Mouse (Mus musculus): ENCODE results near the gene Ddn. TPM values are rescaled to one million over a fixed set of nuclear protein-coding genes. Genes with fewer than 3 reads are reported as not detected.

Gene Ddn
- 2.6 and 3.3 TPM in 2 replicates for polyA plus RNA-seq (2015; fragmentation: Nextera tagmentation; extraction: Ambion mirVana)

- H3K36me3 ChIP-seq (ENCODE audit: insufficient read depth, low read length) = peaks cover 24% of the 10 kb centered on the region
- peak within 1 kb of the TSS; percentile 45; the same call in 1 of the 2 replicates for H3K9ac ChIP-seq (replicated peaks; ENCODE audit: low read length)
- H3K4me1 ChIP-seq (ENCODE audit: insufficient read depth, low read length) = peaks cover 34% of the 10 kb centered on the region
- peak within 1 kb of the TSS; percentile 48 for H3K4me3 ChIP-seq (ENCODE audit: low read length)
- WGBS = 38% methylated on average over 3 of the region's 3 CpGs
- no peaks in the 10 kb centered on the region for H3K9me3 ChIP-seq (ENCODE audit: low read length)
- H3K27me3 ChIP-seq (ENCODE audit: insufficient read depth, low read length) = peaks cover 57% of the 10 kb centered on the region
- no peak within 1 kb of the TSS for H3K27ac ChIP-seq (ENCODE audit: low read length)
- H3K4me2 ChIP-seq (replicated peaks; ENCODE audit: low read depth, low read length) = peak within 1 kb of the TSS; percentile 86
- ATAC-seq (ENCODE audit: low FRiP score, low TSS enrichment) = no peak
Observed at GRCm38 (mm10) chr15:98809390-98809789, at the start of gene Ddn. TSS of gene Ddn (minus strand) at chr15:98809490.

GRCm38 (mm10) chr15:98854214-98854613 lies 44.9 kb upstream of the Ddn start:
- Histone ChIP-seq H3K4me1 (ENCODE audit: insufficient read depth, low read length) (no peaks in the 10 kb centered on the region), H3K27me3 (ENCODE audit: insufficient read depth, low read length) (no peaks in the 10 kb centered on the region), H3K27ac (ENCODE audit: low read length) (no peak overlapping the region), H3K4me2 (replicated peaks; ENCODE audit: low read depth, low read length) (no peak overlapping the region), H3K9ac (replicated peaks; ENCODE audit: low read length) (no peak overlapping the region), H3K4me3 (ENCODE audit: low read length) (no peak overlapping the region), H3K36me3 (ENCODE audit: insufficient read depth, low read length) (peaks cover 96% of the 10 kb centered on the region), H3K9me3 (ENCODE audit: low read length) (no peaks in the 10 kb centered on the region)
- WGBS = 92% methylated on average over 16 of the region's 16 CpGs
- no peak for ATAC-seq (ENCODE audit: low FRiP score, low TSS enrichment)

DNA sequence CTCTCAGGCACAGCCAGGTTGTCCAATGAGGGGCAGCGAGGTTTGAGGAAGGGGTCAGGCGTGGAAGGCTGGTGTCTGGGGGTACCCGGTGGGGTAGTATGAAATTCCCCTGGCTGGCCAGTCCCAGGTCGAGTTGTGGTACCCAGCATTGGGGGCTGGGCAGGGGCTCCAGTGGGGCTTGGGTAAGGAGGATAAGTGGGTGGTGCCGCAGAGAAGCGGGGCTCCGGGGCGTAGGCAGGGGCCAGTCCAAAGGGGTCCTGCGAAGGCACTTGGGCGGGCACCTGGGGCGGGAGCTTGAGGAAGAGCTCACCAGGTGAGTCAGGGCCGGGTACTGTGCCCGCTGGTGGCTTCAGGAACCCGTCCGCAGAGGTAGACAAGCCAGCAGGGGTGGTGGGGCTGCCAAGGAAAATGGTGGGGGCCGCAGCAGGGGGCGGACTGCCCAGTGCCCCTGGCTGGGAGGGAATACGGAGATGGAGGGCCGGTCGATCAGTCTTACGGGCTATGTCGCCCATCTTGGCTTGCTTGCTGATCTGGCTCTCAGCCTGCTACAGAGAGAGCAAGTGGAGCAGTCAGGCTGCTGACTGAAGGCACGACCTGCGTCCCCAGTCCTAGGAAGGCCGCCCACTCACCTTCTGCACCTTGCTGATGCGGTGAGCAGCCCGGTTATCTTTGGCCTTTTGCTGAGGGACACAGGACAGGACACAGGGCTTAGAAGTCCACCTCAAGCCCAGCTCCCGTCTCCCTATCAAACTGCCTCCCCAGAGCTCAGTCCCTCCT lies 44.1 kb upstream of the Ddn start:
- peaks cover 98% of the 10 kb centered on the region for H3K36me3 ChIP-seq (ENCODE audit: insufficient read depth, low read length)
- H3K27me3 ChIP-seq (ENCODE audit: insufficient read depth, low read length) = no peaks in the 10 kb centered on the region
- WGBS = 93% methylated on average over 28 of the region's 28 CpGs
- no peaks in the 10 kb centered on the region for H3K4me1 ChIP-seq (ENCODE audit: insufficient read depth, low read length)
- no peak overlapping the region for H3K9ac ChIP-seq (replicated peaks; ENCODE audit: low read length)
- no peak overlapping the region for H3K4me3 ChIP-seq (ENCODE audit: low read length)
- no peak overlapping the region for H3K27ac ChIP-seq (ENCODE audit: low read length)
- peak; percentile 33 for ATAC-seq (ENCODE audit: low FRiP score, low TSS enrichment)
- no peaks in the 10 kb centered on the region for H3K9me3 ChIP-seq (ENCODE audit: low read length)
- H3K4me2 ChIP-seq (replicated peaks; ENCODE audit: low read depth, low read length) = no peak overlapping the region

GRCm38 (mm10) chr15:98852733-98853132 lies 43.4 kb upstream of the Ddn start:
- 93% methylated on average over 9 of the region's 9 CpGs for WGBS
- H3K9ac ChIP-seq (replicated peaks; ENCODE audit: low read length) = no peak overlapping the region
- no peaks in the 10 kb centered on the region for H3K4me1 ChIP-seq (ENCODE audit: insufficient read depth, low read length)
- no peak overlapping the region for H3K4me3 ChIP-seq (ENCODE audit: low read length)
- H3K27me3 ChIP-seq (ENCODE audit: insufficient read depth, low read length) = no peaks in the 10 kb centered on the region
- H3K4me2 ChIP-seq (replicated peaks; ENCODE audit: low read depth, low read length) = no peak overlapping the region
- no peak for ATAC-seq (ENCODE audit: low FRiP score, low TSS enrichment)
- H3K9me3 ChIP-seq (ENCODE audit: low read length) = no peaks in the 10 kb centered on the region
- no peak overlapping the region for H3K27ac ChIP-seq (ENCODE audit: low read length)
- H3K36me3 ChIP-seq (ENCODE audit: insufficient read depth, low read length) = peaks cover 98% of the 10 kb centered on the region

DNA sequence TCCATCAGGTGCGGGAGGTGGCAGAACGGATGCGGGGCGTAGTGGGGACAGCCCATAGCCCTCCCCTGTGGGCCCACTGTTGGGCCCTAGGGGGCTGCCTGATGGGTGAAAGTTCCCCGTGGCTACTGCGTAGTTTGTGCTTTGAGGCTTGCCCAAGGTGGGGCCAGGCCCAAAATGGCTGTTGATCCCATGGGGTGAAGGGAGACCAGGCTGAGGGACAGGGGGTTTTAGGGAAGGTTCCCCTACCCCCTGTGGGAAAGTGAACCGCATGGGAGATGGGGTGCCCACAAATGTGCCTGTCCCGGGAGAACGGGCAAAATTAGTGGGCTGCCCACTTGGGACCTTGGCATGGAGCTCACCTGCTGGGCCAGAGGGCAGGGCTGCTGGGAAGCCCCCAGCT lies 42.8 kb upstream of the Ddn start:
- Histone ChIP-seq H3K36me3 (ENCODE audit: insufficient read depth, low read length) (peaks cover 98% of the 10 kb centered on the region), H3K4me1 (ENCODE audit: insufficient read depth, low read length) (no peaks in the 10 kb centered on the region), H3K9ac (replicated peaks; ENCODE audit: low read length) (no peak overlapping the region), H3K9me3 (ENCODE audit: low read length) (no peaks in the 10 kb centered on the region), H3K27me3 (ENCODE audit: insufficient read depth, low read length) (no peaks in the 10 kb centered on the region), H3K27ac (ENCODE audit: low read length) (no peak overlapping the region), H3K4me3 (ENCODE audit: low read length) (no peak overlapping the region), H3K4me2 (replicated peaks; ENCODE audit: low read depth, low read length) (no peak overlapping the region)
- no peak for ATAC-seq (ENCODE audit: low FRiP score, low TSS enrichment)
- WGBS = 96% methylated on average over 9 of the region's 9 CpGs

- no peak for ATAC-seq (ENCODE audit: low FRiP score, low TSS enrichment)
- Histone ChIP-seq H3K4me3 (ENCODE audit: low read length) (no peak overlapping the region), H3K9me3 (ENCODE audit: low read length) (no peaks in the 10 kb centered on the region), H3K27me3 (ENCODE audit: insufficient read depth, low read length) (no peaks in the 10 kb centered on the region), H3K9ac (replicated peaks; ENCODE audit: low read length) (no peak overlapping the region), H3K27ac (ENCODE audit: low read length) (no peak overlapping the region), H3K4me1 (ENCODE audit: insufficient read depth, low read length) (no peaks in the 10 kb centered on the region), H3K4me2 (replicated peaks; ENCODE audit: low read depth, low read length) (no peak overlapping the region), H3K36me3 (ENCODE audit: insufficient read depth, low read length) (peaks cover 98% of the 10 kb centered on the region)
- WGBS = 92% methylated on average over 21 of the region's 21 CpGs
Observed at GRCm38 (mm10) chr15:98851229-98851818, 42.0 kb upstream of the Ddn start.

GRCm38 (mm10) chr15:98850668-98851067 lies 41.4 kb upstream of the Ddn start:
- Histone ChIP-seq H3K27ac (ENCODE audit: low read length) (no peak overlapping the region), H3K9me3 (ENCODE audit: low read length) (no peaks in the 10 kb centered on the region), H3K4me3 (ENCODE audit: low read length) (no peak overlapping the region), H3K36me3 (ENCODE audit: insufficient read depth, low read length) (peaks cover 98% of the 10 kb centered on the region), H3K9ac (replicated peaks; ENCODE audit: low read length) (no peak overlapping the region), H3K27me3 (ENCODE audit: insufficient read depth, low read length) (no peaks in the 10 kb centered on the region), H3K4me2 (replicated peaks; ENCODE audit: low read depth, low read length) (no peak overlapping the region), H3K4me1 (ENCODE audit: insufficient read depth, low read length) (no peaks in the 10 kb centered on the region)
- no peak for ATAC-seq (ENCODE audit: low FRiP score, low TSS enrichment)
- 88% methylated on average over 14 of the region's 14 CpGs for WGBS

DNA sequence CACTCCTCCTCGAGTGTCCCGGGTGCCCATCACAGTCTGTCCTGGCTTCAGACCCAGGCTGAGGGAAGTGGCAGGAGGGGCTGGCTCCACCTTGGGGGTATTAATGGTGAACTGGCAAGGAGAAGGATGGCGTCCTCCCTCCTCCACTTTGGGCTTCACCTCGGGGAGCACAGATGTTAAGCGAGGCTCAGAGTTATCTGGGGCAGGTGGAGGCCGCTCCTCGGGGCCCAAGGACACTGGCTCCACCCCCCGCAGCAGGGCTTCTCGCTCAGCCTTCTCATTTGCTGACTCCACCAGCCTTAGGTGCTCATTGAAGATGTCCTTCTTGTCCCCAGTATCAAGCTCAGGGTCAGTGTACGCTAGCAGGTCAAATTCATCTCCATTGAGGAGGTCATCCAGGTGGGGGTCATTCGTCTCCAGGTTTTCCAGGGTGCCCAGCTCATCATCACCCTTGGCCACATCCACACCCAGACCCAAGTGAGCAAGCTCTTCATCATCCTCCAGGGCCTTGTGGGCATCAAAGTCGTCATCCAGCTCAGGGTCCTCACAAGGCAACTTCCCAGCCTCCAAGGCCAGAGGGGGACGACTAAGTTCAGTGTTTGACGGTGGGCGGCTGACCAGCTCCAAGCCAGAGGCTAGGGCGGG lies 40.8 kb upstream of the Ddn start:
- Histone ChIP-seq H3K4me3 (ENCODE audit: low read length) (no peak overlapping the region), H3K27ac (ENCODE audit: low read length) (no peak overlapping the region), H3K4me2 (replicated peaks; ENCODE audit: low read depth, low read length) (no peak overlapping the region), H3K4me1 (ENCODE audit: insufficient read depth, low read length) (no peaks in the 10 kb centered on the region), H3K9ac (replicated peaks; ENCODE audit: low read length) (no peak overlapping the region), H3K9me3 (ENCODE audit: low read length) (no peaks in the 10 kb centered on the region), H3K27me3 (ENCODE audit: insufficient read depth, low read length) (no peaks in the 10 kb centered on the region), H3K36me3 (ENCODE audit: insufficient read depth, low read length) (peaks cover 98% of the 10 kb centered on the region)
- no peak for ATAC-seq (ENCODE audit: low FRiP score, low TSS enrichment)
- 86% methylated on average over 16 of the region's 16 CpGs for WGBS

GRCm38 (mm10) chr15:98849165-98849564 lies 39.9 kb upstream of the Ddn start:
- no peak for ATAC-seq (ENCODE audit: low FRiP score, low TSS enrichment)
- 95% methylated on average over 11 of the region's 11 CpGs for WGBS

DNA sequence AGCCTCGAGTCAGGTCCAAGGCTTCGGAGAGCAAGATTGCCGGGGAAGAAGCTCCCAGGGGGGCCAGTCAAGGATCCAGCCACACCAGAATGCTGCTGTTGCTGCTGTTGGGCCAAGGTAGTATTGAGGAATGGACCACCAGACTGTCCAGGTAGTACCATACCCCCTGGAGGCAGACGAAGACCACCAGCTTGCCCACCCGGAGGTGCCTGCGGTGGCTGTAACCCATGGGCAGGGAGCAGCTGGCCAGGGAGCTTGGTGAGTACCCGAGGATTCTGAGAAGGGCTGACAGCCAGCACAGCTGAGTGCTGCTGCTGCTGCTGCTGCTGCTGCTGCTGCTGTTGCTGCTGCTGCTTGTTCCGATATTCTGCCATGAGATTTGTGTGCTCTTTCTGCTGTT lies 36.9 kb upstream of the Ddn start:
- Histone ChIP-seq H3K9me3 (ENCODE audit: low read length) (no peaks in the 10 kb centered on the region), H3K27me3 (ENCODE audit: insufficient read depth, low read length) (no peaks in the 10 kb centered on the region), H3K36me3 (ENCODE audit: insufficient read depth, low read length) (peaks cover 99% of the 10 kb centered on the region), H3K9ac (replicated peaks; ENCODE audit: low read length) (no peak overlapping the region), H3K4me2 (replicated peaks; ENCODE audit: low read depth, low read length) (no peak overlapping the region), H3K4me3 (ENCODE audit: low read length) (no peak overlapping the region), H3K27ac (ENCODE audit: low read length) (no peak overlapping the region), H3K4me1 (ENCODE audit: insufficient read depth, low read length) (no peaks in the 10 kb centered on the region)
- no peak for ATAC-seq (ENCODE audit: low FRiP score, low TSS enrichment)
- 85% methylated on average over 8 of the region's 8 CpGs for whole genome bisulfite sequencing

More at GRCm38 (mm10) chr15:98849165-98849564, 39.9 kb upstream of the Ddn start:
- Histone ChIP-seq H3K36me3 (ENCODE audit: insufficient read depth, low read length) (peaks cover 98% of the 10 kb centered on the region), H3K9ac (replicated peaks; ENCODE audit: low read length) (no peak overlapping the region), H3K9me3 (ENCODE audit: low read length) (no peaks in the 10 kb centered on the region), H3K27ac (ENCODE audit: low read length) (no peak overlapping the region), H3K27me3 (ENCODE audit: insufficient read depth, low read length) (no peaks in the 10 kb centered on the region), H3K4me3 (ENCODE audit: low read length) (no peak overlapping the region), H3K4me2 (replicated peaks; ENCODE audit: low read depth, low read length) (no peak overlapping the region), H3K4me1 (ENCODE audit: insufficient read depth, low read length) (no peaks in the 10 kb centered on the region)

Data from kidney, embryonic 16.5 days (tissue).